Mouse (Mus musculus) kidney, adult 2 months (tissue): Measurements from ENCODE around the gene Mrtfb.

ENCODE experiments used
- CTCF ChIP-seq: fragments of 200-500 bp; conservative IDR thresholded peaks from 2 replicates; pipeline ENCODE4 v1.5.1; 2011; ENCODE audit warnings: low read depth, mild to moderate bottlenecking, control low read depth, low read length, moderate library complexity, mixed read lengths; ENCODE audit not compliant: insufficient read depth, insufficient read length
- POLR2A ChIP-seq: fragments of 200-500 bp; IDR thresholded peaks from one replicate; pipeline ENCODE4 v1.6.1; 2011; ENCODE audit warnings: low read depth, low read length, control low read depth

DNA sequence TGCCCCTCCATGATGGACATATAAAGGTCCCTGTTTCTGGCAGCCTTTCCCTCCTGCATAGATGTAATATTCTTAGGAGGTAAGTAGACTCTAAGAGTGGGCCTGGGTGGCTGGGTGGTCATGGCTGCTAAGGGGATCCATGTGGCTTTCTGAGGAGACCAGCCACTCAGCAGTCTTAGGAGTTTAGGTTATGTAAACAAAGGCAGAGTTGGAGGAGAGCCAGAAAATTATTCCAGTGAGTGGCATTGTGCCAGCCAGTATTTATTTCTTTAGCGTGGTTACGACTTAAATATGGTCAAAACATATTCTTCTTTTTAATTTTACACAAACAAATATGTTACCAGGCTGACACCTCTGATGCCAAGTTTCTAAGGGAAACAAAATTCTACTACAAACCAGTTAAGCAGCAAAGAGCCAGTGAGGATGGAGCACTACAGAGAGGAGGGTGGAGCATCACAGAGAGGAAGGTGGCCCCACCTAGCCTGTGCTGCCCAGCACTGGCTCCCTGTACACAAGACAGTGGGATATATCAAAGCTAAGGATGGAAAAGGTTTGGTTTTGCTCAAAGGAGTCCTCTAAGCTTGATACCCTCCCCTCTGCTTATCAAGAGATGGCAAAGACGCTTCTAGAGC lies 204.6 kb downstream of the Mrtfb start:
- TF ChIP-seq CTCF, result no peak
- no peak for TF ChIP-seq POLR2A
